Mouse (Mus musculus): ENCODE results near the gene Prr5l. TPM values are rescaled to one million over a fixed set of nuclear protein-coding genes. Genes with fewer than 3 reads are reported as not detected.
"Not testable (repeated sequence)": the region's sequence is repeated elsewhere in the genome, so short reads cannot be mapped to it uniquely, and the experiment has no call there.

The Prr5l gene
- total RNA-seq, 2 experiments from 2014 or later = 7.7 to 8.1 TPM

DNA sequence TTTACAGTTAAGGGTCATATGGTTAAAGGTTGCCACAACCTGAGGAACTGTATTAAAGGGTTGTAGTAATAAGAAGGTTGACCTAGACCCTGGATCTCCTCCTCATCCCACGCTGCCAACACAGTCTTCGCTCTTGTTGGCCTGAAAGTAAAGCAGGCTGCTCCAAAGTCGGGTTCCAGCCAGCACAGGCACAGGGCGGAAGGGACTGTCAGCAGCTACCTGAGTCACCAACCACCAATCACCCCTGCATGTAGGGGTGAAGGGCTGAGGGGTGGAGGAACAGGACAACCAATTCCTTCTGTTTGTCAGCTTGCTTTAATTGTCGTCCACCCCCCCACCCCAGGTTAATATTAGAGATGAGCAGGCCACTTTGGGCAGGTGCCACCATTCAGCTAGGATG, 119.3 kb downstream of the Prr5l start:
- no peak for DNase-seq (ENCODE audit: low spot score in 2 of 2)

DNA sequence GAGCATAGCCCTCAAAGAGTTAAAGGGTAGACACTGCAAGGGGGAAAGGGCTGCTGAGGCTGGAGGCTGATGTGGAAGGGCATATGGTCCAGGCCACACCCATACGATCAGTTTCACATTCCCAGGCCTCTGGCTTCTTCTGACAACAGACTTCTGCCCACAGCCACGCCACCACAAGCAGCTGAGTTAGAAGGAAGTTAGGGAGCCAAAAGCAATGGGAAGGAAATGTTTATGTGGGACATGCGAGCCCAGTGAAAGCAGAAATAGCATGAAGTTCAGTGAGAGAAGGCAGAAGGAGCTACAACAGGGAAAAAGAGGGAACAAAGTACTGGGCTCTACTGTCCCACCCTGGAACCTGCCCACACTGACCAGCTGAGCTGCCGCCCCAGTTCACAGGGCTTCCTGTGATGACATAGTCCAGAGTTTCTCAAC, 119.9 kb downstream of the Prr5l start:
- DNase-seq (ENCODE audit: low spot score in 2 of 2) = no peak

DNA sequence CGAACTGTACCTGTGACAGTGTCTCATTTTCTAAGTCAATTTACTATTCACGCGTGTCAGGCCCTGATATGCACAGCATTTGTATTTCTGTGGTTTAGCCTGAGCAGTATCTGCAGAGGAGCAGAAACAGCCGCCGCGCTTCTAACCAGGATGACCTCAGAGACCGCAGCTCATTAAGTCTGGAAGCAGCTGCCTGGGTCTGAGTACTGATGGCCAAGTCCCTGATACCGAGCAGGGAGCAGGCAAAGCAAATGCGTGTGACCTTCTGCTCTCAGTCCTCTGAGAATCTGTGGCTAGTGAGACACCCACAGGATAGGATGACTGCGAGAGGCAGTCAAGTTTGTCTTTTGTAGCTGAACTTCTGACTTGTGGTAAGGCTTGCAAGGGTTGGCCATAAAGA, 120.4 kb downstream of the Prr5l start:
- DNase-seq (ENCODE audit: low spot score in 2 of 2) = no peak

GRCm38 (mm10) chr2:101761898-101762297, 120.9 kb downstream of the Prr5l start:
- no peak for DNase-seq (ENCODE audit: low spot score in 2 of 2)

GRCm38 (mm10) chr2:101759523-101760277, 123.1 kb downstream of the Prr5l start:
- DNase-seq (ENCODE audit: low spot score in 2 of 2) = no peak

DNA sequence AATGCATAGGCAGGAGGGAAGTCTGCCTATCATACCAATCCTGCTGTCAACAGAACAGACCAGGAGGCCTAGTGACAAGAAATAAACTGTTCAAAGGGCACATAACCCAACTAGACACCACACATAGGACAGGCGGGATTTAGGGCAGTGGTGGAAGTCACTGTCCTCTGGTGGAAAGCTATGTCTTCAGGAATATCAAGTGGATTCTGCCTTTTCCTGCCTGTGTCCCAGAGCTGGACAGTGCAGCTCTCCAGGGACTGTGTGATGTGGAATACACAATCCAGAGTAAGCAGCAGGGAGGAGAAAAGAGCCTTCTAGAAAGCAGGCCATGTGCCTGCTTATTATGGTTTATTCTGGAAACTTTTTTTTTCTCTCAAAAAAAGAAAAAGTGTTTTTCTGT, 125.0 kb downstream of the Prr5l start:
- no peak for DNase-seq (ENCODE audit: low spot score in 2 of 2)

DNA sequence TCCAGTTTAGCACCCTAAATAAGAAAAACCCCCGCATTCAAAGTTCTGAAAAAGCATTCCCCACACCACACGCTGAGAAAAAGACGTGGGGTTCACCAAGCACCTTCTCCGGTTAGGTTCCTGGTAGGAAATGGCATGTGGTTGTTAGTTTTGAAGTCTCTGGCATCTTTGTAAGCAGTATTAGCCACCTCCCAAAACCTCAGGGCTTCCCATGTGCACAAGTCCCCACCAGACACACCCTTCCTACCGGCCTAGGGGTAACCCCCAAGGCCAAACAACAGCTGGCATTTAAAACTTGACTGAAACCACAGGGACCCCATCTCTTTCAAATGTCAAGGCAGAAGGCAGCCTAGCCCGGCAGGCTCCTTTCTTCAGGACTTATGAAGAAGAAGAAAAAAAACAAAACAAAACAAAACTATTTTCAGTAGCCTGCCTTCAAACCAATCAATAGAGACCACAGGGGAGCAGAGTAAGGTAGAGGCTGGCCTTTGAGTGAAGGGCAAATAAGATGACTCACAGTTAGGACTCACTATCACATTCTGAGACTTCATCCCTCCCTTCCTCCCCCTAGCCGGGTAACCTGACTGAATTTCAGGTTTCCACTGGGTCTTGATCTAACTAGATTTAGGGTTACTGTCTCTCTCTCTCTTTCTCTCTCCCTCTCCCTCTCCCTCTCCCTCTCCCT, 126.6 kb downstream of the Prr5l start:
- no peak for DNase-seq (ENCODE audit: low spot score in 2 of 2)

DNA sequence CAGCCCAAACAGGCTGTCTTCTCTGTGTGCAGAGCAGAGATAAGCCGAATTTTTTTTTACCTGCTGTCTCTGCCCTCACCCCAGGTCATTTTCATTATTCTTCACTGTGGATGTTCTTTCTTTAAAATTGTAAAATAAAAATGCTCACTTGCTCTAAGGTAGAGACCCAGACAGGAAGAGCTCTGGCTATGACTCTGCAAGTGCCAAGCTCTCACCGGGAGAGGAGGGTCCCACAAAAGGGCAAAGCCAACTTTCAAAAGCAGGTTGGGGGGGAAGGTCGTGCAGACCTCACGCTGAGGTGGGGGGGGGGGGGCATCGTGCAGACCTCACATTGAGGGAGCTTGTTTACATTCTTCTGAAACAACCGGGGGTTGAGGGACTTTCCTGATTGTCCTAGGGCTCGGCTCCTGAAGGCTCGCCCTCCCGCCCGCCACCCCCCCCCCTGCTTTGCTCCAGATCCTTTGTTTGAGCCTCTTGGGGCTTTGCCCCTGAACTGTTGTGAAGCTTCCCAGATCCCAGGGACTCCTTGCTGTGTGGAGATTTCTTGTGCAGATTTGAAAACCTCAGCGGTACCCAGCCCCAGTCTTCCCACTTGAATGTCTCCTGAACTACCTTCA, 127.8 kb downstream of the Prr5l start:
- no peak for DNase-seq (ENCODE audit: low spot score in 2 of 2)

DNA sequence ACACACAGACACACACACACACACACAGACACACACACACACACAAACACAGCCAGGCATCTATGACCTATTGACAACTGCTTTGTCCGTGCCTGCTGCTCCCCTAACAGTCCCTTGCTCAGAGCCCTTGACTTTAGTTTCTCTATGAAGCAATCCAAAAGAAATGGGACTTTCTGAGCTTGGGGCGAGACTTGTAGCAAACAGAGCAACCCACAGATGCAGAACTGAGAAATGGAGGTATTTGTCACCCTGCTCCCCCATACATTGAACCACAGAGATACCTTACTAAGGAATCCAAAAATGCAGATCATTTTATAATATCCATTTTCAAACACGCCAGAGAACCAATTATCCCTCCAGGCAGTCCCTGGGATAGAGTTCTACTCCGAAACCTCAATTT, 128.4 kb downstream of the Prr5l start:
- no peak for DNase-seq (ENCODE audit: low spot score in 2 of 2)

GRCm38 (mm10) chr2:101752979-101753378, 129.8 kb downstream of the Prr5l start:
- DNase-seq (ENCODE audit: low spot score in 2 of 2) = no peak

- DNase-seq (ENCODE audit: low spot score in 2 of 2) = no peak
Measured at GRCm38 (mm10) chr2:101752402-101752801, 130.4 kb downstream of the Prr5l start.

GRCm38 (mm10) chr2:101751236-101751922, 131.4 kb downstream of the Prr5l start:
- DNase-seq (ENCODE audit: low spot score in 2 of 2) = no peak

DNA sequence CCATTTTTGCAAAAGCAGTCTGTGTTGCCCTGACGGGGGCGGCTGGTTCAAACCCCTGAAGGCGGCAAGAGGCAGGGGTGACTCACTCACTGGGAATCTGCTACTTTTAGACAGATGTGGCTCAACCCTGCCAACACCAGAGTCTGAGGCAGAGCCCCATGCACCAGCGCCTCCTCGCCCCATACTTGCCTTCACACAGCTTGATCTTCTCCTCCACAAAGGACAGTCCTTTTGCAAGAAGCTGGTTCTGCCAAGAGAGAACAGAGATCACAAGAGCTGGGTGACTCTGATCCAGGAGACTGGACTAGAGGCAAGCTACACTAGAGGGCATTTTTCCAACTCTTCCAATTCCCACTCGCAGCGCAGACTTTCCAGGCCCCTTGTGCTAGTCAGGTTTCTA, 136.3 kb downstream of the Prr5l start:
- DNase-seq (ENCODE audit: low spot score in 2 of 2) = no peak

- DNase-seq (ENCODE audit: low spot score in 2 of 2) = not testable (repeated sequence)
Measured at GRCm38 (mm10) chr2:101745656-101746055, 137.2 kb downstream of the Prr5l start.

DNA sequence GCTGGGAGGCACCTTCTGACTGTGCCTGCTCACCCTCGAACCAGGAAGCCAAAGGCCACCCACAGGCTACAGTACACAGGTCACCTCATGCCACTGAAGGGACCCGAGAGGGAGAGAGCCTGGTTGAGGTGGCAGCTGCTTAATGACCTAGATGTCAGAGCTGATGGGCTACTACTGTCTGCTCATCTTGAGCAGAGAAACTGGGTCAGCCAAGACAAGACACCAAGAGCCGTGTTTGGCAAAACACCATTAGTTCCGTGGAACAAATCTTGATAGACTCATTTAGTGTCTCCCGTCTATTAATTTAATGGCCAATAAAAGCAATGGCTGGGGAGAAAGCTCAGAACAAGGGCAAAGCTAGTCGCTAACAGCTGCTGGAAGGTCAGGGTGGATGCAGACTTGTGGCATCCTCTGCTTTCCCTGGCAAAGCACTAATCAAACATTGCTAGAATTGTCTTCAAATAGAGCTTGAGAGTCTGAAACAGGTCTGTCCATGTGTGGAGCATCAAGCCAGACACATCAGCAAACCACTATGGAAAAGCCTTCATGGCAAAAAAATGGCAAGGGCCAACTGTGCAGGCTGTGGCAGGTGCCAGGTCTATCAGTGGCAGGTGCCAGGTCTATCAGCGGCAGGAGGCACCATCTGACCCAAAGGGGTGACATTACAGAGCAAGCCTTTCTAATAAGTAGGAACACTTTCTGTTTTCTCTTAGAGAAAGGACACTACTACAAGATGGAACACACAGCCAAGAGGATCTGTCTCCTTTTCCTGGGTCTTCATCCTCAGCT, 140.6 kb downstream of the Prr5l start:
- no peak for DNase-seq (ENCODE audit: low spot score in 2 of 2)

DNA sequence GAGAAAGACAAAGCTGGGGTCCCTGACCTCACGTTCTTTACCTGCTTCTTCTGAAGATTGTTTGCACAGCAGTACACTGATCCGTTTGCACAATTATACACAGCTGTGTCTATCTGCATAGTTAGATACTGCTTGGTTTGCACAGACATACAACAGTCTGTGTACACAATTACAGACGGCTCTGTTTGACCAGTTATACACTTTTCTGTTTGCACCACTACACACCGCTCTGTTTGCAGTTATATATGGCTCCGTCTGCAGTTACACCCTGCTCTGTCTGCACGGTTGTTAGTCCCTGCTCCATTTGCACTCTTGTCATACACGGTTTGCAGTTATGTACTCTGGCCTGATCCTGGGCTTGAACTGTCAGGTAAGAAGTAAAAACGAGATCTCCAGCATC, 141.2 kb downstream of the Prr5l start:
- DNase-seq (ENCODE audit: low spot score in 2 of 2) = no peak

GRCm38 (mm10) chr2:101739914-101740313, 142.9 kb downstream of the Prr5l start:
- DNase-seq (ENCODE audit: low spot score in 2 of 2) = no peak

DNA sequence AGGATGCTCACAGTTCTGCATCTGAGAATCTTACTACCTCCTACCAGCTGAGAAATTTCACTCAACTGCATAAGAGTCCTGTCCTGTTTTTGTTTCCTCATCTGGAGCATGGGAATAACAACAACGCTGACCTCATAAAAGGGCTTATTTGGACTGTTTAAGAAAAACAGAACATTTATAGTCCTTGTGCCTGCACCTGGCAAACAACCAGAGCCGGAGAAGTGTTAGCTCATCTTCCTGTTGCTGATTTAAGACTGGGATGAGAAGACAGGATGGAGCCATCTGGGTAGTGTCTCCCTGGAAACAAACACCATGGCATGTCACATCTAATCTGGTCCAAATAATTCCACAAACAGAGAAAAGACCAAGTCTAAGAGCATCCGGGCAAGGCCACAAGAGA, 149.3 kb downstream of the Prr5l start:
- peak in 1 of 2 experiments; percentile 15 for DNase-seq (ENCODE audit: low spot score in 2 of 2)

GRCm38 (mm10) chr2:101732777-101733210, 150.0 kb downstream of the Prr5l start:
- DNase-seq (ENCODE audit: low spot score in 2 of 2) = no peak

- no peak for DNase-seq (ENCODE audit: low spot score in 2 of 2)
Measured at GRCm38 (mm10) chr2:101730972-101731371, 151.9 kb downstream of the Prr5l start.

DNA sequence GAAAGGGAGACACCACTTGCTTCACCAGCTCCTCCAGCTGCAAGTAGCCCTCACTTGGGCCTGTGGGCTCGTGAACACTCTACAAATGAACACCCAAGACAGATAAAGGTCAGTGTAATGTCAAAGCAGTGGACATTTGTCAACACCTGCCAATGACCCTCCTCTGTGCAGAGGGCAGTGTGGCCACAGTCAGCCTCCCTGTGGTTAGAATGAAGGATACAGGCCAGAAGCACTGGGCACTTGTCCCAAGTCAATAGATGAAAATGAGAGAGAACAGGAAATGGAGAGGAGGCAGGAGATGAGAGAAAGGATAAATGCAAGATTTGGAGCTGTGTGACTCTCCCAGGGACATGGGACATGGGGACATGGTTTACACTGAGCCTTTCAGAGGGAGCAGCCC, 153.4 kb downstream of the Prr5l start:
- DNase-seq (ENCODE audit: low spot score in 2 of 2) = no peak
